Mouse (Mus musculus) neural tube, embryonic 12.5 days (tissue): ENCODE measurements around the gene Mif4gd. TPM values are rescaled to one million over a fixed set of nuclear protein-coding genes. Genes with fewer than 3 reads are reported as not detected.
A peak's percentile ranks its signal among the peaks of the same experiment; 100 is the strongest.

ENCODE experiments used
- ATAC-seq: fragments of 200-750 bp; cut with Nextera tagmentation; 2 replicates; pipeline ENCODE4 v1.8.0; 2017; ENCODE audit warnings: low read depth, mild to moderate bottlenecking, moderate TSS enrichment, moderate library complexity; ENCODE audit not compliant: low FRiP score
- H3K27ac ChIP-seq: fragments of 300-500 bp; sonication (generic); 2 replicates; pipeline ENCODE4 v1.5.1; 2016
- H3K27me3 ChIP-seq: fragments of 300-500 bp; sonication (generic); replicated peaks from 2 replicates; pipeline ENCODE4 v1.6.1; 2016; ENCODE audit warnings: mild to moderate bottlenecking
- H3K36me3 ChIP-seq: fragments of 300-500 bp; sonication (generic); 2 replicates; pipeline ENCODE4 v1.6.1; 2016; ENCODE audit warnings: mild to moderate bottlenecking
- H3K4me1 ChIP-seq: fragments of 300-500 bp; sonication (generic); 2 replicates; pipeline ENCODE4 v1.6.1; 2016
- H3K4me2 ChIP-seq: fragments of 300-500 bp; sonication (generic); replicated peaks from 2 replicates; pipeline ENCODE4 v1.6.1; 2016; ENCODE audit warnings: mild to moderate bottlenecking
- H3K4me3 ChIP-seq: fragments of 300-500 bp; sonication (generic); 2 replicates; pipeline ENCODE4 v1.5.1; 2016
- H3K9ac ChIP-seq: fragments of 300-500 bp; sonication (generic); 2 replicates; pipeline ENCODE4 v1.6.1; 2016; ENCODE audit warnings: mild to moderate bottlenecking
- H3K9me3 ChIP-seq: fragments of 300-500 bp; sonication (generic); 2 replicates; pipeline ENCODE4 v1.6.1; 2016; ENCODE audit warnings: mild to moderate bottlenecking
- WGBS: fragments of 180-500 bp; shearing (Covaris S2); methylation state at CpG from one replicate; pipeline ENCODE4 v1.1.7; 2016; 5-methylcytosine and 5-hydroxymethylcytosine counted together
- polyA plus RNA-seq: library from polyadenylated mRNA; unstranded; fragments of >200 nt; fragmentation: Nextera tagmentation; extraction: Ambion mirVana; gene quantifications from 2 replicates; pipeline ENCODE4 v1.2.1, GENCODE M21; 2016

Mif4gd gene
- polyA plus RNA-seq, 1 experiment from 2014 or later: 11.6 TPM

DNA sequence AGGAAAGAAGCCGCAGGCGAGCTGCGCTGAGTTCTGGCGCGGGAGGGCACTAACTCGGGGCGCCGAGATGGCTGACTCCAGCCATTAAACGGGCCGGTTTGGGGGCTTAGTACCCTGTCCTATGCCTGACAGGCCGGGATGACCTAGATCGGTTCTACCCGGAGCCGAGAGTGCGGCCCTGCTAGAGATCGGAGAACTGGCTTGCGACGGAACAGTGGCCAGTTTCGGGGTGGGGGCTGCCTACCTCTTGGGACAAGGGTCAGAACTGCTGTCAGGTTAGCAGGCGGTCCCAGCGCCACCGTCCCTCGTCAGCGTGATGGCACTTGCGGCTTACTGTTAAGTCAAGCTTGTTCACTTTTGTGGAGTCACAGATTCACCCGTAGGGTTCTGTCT is 8.5 kb downstream of the Mif4gd start:
- H3K9ac ChIP-seq: peak overlapping the region; percentile 95
- peaks cover 25% of the 10 kb centered on the region for H3K4me1 ChIP-seq
- H3K27ac ChIP-seq: peak overlapping the region; percentile 74; the same call in 1 of the 2 replicates
- H3K27me3 ChIP-seq: no peaks in the 10 kb centered on the region
- peaks cover 38% of the 10 kb centered on the region for H3K36me3 ChIP-seq
- H3K9me3 ChIP-seq: no peaks in the 10 kb centered on the region
- WGBS: 0% methylated on average over 26 of the region's 26 CpGs
- peak; percentile 51 for ATAC-seq
- peak overlapping the region; percentile 91 for H3K4me3 ChIP-seq
- H3K4me2 ChIP-seq: peak overlapping the region; percentile 95

DNA sequence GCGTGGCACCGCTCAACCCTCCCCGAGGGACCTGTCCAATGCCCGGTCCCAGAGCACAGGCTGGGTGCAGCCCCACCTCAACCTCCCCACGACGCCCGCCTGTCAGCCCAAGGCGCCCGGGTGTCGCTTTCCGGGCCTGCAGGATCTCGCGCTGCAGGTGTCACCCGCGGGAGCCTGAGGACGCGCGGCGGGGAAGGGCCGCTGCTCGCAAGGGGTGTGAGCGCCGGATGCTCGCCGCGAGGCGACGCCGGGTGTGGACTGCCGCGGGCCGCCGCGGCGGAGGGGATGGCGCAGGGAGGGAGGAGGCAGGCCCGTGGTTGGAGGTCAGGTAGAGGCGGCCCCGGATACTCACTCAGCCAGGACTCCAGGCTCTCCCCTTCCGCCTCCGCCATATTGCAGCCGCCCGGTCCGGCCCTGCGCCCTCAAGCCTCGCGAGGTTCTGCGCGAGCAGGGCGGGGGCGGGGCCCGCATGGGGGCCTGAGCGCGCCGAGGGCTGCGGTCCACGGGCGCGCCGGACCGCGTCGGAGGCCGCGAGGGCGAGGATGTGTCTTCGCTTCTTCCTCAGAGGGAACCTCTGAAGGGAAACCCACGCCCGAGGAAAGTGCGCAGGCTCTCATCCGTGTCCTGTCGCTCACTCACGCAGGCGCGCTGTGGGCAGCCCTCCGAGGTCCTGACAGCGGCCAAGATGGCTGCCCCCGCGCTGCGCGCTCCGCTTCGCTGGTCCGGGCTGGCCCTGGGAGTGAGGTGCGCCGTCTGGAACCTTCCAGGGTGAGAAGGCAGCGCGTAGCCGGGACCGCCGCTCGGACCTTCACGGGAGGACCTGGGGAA is 9.1 kb downstream of the Mif4gd start, which contains the start of the genes Mrps7 and Gga3:
Gene Mrps7 (plus strand): TSS at position 450 of the 828 bp plus-strand sequence.
Gene Gga3 (minus strand): TSS at position 576 of the 828 bp plus-strand sequence.
- Histone ChIP-seq H3K9ac (peak within 1 kb of the TSS; percentile 95), H3K27ac (peak within 1 kb of the TSS; percentile 74), H3K4me3 (peak within 1 kb of the TSS; percentile 91), H3K9me3 (no peaks in the 10 kb centered on the region), H3K36me3 (peaks cover 32% of the 10 kb centered on the region), H3K4me2 (peak within 1 kb of the TSS; percentile 95), H3K27me3 (no peaks in the 10 kb centered on the region), H3K4me1 (peaks cover 25% of the 10 kb centered on the region)
- WGBS: under 1% methylated on average over 92 of the region's 93 CpGs
- ATAC-seq: peak; percentile 96

DNA sequence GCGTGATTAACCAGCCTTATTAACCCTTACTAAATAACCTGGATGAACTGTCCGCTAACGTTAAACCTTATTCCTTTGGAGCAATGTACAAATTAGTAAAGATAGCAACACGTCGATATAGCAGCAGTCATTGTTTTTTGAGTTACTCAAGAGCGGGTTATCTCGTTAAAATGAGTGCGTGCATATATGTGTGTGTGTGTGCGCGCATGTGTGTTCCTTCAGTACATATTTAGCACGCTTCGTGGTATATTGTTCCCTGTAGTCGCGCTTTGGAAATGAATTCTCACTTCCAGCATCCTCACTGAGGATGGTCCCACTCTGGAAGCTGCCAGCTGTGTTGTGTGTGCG is 9.7 kb downstream of the Mif4gd start:
- Histone ChIP-seq H3K4me1 (peaks cover 25% of the 10 kb centered on the region), H3K27ac (peak overlapping the region; percentile 54; the same call in 1 of the 2 replicates), H3K9me3 (no peaks in the 10 kb centered on the region), H3K4me3 (peak overlapping the region; percentile 91), H3K27me3 (no peaks in the 10 kb centered on the region), H3K9ac (peak overlapping the region; percentile 95), H3K36me3 (peaks cover 26% of the 10 kb centered on the region), H3K4me2 (peak overlapping the region; percentile 95)
- WGBS: 6% methylated on average over 15 of the region's 15 CpGs
- ATAC-seq: no peak; the same call in 1 of the 2 replicates

DNA sequence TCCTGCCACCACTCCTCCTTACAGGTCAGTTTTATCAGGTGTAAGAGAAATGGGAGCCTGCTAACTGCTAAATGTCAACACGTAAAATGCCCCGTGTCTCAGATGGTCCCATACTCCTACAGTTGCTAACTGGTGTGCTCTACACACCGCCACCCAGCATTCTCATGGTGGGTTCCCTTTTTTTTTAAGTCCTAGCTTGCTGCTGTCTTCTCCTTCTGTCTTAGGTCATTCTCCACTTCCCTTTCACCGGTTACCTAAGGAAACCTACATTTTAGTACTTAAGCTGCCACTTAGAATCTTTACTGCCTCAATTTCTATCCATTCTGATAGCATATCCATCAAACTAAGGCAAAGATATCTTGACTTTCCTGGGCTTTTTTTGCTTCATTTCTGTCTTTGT is 11.6 kb downstream of the Mif4gd start:
- Histone ChIP-seq H3K9ac (no peak overlapping the region), H3K4me2 (no peak overlapping the region), H3K4me3 (no peak overlapping the region), H3K4me1 (peaks cover 25% of the 10 kb centered on the region), H3K27me3 (no peaks in the 10 kb centered on the region), H3K9me3 (no peaks in the 10 kb centered on the region), H3K36me3 (peaks cover 23% of the 10 kb centered on the region), H3K27ac (no peak overlapping the region)
- WGBS: 94% methylated on average over 4 of the region's 4 CpGs
- ATAC-seq: no peak

DNA sequence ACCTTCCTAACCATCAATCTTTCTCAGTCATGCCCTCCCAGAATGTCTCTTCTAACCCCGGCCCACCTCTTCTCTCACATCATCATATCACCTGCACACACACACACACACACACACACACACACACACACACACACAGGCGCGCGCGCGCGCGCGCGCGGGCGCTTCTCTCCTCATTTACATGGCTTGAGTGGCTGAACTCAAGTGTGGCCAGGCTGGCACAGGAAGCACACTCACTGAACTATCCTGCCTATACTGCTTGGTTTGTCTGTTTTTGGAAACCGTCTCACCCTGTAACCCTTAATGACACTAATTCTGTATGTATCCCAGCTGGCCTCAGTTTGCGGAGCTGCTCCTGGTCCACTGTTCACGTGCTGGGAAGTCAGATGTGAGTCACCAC is 12.0 kb downstream of the Mif4gd start:
- no peaks in the 10 kb centered on the region for H3K9me3 ChIP-seq
- no peak for ATAC-seq
- H3K9ac ChIP-seq: no peak overlapping the region
- no peak overlapping the region for H3K27ac ChIP-seq
- no peak overlapping the region; the same call in 1 of the 2 replicates for H3K4me3 ChIP-seq
- peaks cover 25% of the 10 kb centered on the region for H3K4me1 ChIP-seq
- H3K36me3 ChIP-seq: peaks cover 23% of the 10 kb centered on the region
- H3K27me3 ChIP-seq: no peaks in the 10 kb centered on the region
- H3K4me2 ChIP-seq: no peak overlapping the region
- WGBS: 93% methylated on average over 15 of the region's 15 CpGs

DNA sequence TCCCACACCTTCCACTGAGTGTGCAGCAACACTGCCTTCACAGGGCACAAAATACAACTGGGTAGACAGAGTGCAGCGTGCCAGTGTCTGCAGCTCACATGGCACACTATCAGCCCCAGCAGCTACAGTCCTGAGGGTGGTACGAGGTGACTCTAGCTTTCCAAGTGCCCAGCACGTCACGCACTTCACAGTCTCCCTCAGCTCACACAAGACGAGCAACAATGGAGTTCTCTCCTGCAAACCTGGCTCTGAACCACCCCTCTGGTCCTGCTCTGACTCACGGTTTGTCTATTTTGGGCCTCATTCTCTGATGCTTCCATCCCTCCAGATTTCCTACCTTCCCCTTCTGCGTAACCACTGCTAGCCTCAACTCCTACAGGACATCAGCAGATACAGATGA is 13.0 kb downstream of the Mif4gd start:
- no peak for ATAC-seq
- no peak overlapping the region for H3K9ac ChIP-seq
- H3K4me1 ChIP-seq: peaks cover 18% of the 10 kb centered on the region
- no peaks in the 10 kb centered on the region for H3K9me3 ChIP-seq
- H3K4me3 ChIP-seq: no peak overlapping the region
- peaks cover 29% of the 10 kb centered on the region for H3K36me3 ChIP-seq
- H3K4me2 ChIP-seq: no peak overlapping the region
- WGBS: 96% methylated on average over 7 of the region's 7 CpGs
- no peaks in the 10 kb centered on the region for H3K27me3 ChIP-seq
- H3K27ac ChIP-seq: no peak overlapping the region

DNA sequence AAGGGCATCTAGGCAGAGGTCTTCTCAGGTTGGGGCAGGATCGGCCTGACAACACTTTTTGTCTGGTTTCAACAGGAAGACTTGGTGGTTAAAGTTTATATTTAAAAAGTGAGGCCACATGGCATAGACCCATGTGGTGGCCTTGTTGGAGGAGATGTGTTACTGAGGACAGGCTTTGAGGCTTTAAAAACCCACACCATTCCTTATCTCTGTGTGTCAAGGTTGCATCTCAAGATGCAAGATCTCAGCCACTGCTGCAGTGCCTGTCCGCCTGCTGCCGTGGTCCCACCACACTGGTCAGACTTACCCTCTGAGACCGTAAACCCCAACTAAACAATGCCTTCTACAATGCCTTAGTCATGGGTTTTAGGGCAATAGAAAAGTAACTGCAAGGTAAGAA is 14.5 kb downstream of the Mif4gd start:
- Histone ChIP-seq H3K4me2 (no peak overlapping the region), H3K4me3 (no peak overlapping the region), H3K36me3 (peaks cover 43% of the 10 kb centered on the region), H3K4me1 (peaks cover 13% of the 10 kb centered on the region), H3K27ac (no peak overlapping the region), H3K9me3 (no peaks in the 10 kb centered on the region), H3K9ac (no peak overlapping the region), H3K27me3 (no peaks in the 10 kb centered on the region)
- no peak for ATAC-seq
- 87% methylated on average over 4 of the region's 4 CpGs for WGBS

DNA sequence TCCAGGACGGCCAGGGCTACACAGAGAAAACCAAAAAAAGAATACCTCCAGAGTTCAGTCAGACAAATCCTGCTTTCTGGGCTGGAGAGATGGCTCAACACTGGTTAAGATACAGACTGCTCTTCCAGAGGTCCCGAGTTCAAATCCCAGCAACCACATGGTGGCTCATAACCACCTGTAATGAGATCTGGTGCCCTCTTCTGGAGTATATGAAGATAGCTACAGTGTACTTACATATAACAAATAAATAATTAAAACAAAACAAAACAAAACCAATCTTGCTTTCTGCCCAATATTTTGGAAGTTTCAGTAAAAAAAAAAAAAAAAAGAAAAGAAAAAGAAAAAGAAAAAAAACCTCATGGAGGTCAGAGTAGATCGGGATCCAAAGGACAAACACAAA is 17.6 kb downstream of the Mif4gd start:
- WGBS: 98% methylated on average over 3 of the region's 3 CpGs
- no peaks in the 10 kb centered on the region for H3K9me3 ChIP-seq
- H3K27ac ChIP-seq: no peak overlapping the region
- H3K27me3 ChIP-seq: no peaks in the 10 kb centered on the region
- H3K9ac ChIP-seq: no peak overlapping the region
- H3K4me2 ChIP-seq: no peak overlapping the region
- peaks cover 71% of the 10 kb centered on the region for H3K36me3 ChIP-seq
- no peak overlapping the region for H3K4me3 ChIP-seq
- no peak for ATAC-seq
- H3K4me1 ChIP-seq: no peaks in the 10 kb centered on the region

DNA sequence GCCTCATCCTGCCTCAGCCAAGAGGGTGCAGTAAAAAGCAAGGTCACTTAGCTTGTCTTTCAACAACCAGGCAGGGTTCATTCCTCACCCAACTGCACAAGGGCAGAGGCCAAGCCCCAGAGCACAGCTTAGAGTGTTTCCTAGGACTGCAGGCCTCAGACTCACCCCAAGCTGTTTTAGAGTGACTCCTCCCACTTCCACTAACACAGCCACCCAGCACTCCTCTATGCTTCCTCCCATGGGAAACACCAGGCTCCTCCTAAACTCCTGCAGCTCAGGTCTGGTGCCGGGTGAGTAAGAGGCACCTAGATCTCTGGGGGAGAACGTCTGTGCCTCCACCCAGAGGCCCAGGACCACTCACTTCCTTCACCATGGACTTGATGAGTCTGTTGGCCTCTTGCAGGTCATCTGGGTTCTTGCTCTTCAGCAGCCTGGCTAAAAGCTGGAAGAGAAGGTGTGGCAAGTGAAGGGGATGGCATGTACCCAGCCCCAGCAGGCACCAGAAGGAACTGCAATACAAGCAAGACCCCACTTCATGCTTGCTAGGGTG is 22.2 kb downstream of the Mif4gd start:
- Histone ChIP-seq H3K36me3 (peaks cover 90% of the 10 kb centered on the region), H3K27me3 (no peaks in the 10 kb centered on the region), H3K4me3 (no peak overlapping the region), H3K9ac (no peak overlapping the region), H3K4me1 (no peaks in the 10 kb centered on the region), H3K27ac (no peak overlapping the region), H3K4me2 (no peak overlapping the region), H3K9me3 (no peaks in the 10 kb centered on the region)
- WGBS: 92% methylated on average over 2 of the region's 2 CpGs
- no peak for ATAC-seq

DNA sequence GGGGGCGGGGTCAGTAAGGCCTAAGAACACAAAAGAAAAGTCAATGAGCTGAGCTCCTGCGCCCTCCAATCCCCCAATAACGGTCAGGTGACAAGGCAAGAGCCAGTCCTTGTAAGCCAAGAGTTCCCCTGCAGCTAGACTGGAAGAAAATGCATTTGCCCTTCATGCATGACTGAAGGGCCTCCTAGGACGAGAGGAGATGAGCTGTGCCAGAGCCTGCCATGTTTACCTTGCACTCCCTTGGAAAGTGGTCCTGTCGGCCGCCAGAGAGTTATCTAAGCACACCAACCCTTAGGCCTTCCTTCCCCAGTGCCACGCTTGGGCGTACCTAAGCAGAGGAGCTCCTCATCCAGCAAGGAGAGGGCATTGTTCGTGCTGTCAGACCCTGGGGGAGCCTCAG is 24.8 kb downstream of the Mif4gd start:
- peaks cover 93% of the 10 kb centered on the region for H3K36me3 ChIP-seq

DNA sequence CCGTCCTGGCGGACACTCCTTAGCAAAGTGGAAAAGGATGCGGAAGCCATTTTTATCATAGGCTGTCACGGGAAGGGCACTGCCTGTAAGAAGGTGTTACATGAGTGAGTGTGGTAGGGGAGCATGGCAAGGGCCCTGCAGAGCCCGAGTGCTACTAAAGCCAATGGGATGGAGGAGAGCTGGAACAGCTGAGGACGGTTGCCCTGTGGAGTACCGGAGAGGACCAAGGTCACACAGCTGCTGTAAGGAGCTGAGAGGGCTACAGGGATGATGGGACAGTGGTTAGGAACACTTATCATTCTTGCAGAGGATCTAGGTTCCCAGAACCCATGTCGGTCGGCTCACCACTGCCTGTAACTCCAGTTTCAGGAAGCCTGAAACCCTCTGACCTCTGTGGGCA is 26.4 kb downstream of the Mif4gd start:
- Histone ChIP-seq H3K4me2 (no peak overlapping the region), H3K4me3 (no peak overlapping the region), H3K4me1 (no peaks in the 10 kb centered on the region), H3K36me3 (peaks cover 93% of the 10 kb centered on the region), H3K27ac (no peak overlapping the region), H3K9ac (no peak overlapping the region), H3K27me3 (no peaks in the 10 kb centered on the region), H3K9me3 (no peaks in the 10 kb centered on the region)
- ATAC-seq: no peak
- 93% methylated on average over 9 of the region's 9 CpGs for WGBS

More for the DNA sequence above, 24.8 kb downstream of the Mif4gd start:
- Histone ChIP-seq H3K4me1 (no peaks in the 10 kb centered on the region), H3K4me2 (no peak overlapping the region), H3K9me3 (no peaks in the 10 kb centered on the region), H3K27me3 (no peaks in the 10 kb centered on the region), H3K4me3 (no peak overlapping the region), H3K9ac (no peak overlapping the region), H3K27ac (no peak overlapping the region)
- ATAC-seq: no peak
- 86% methylated on average over 9 of the region's 9 CpGs for WGBS

DNA sequence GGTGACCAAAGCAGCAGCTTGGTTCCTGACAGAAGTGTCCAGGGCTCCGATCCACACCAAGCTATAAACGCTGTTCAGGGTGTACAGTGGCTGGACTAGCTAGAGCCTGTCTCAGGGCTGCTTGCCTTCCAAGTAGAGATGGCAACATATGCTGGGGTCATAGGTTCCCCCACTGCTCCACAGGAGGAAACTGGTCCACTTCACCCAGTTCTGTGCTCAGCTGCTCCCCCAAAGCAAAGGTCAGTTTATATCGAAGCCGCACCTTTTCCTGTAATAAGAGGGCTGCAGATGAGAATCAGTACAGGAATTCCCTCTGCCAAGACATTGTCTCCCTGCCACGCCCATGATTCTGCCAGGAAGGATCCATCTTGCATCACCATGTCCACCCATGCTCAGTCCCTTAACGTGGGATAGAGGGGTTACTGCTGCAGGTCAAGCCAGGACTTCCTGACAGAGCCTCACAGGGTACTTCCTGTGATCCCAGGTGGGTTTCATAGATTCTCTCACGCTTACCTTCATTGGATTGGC is 27.1 kb downstream of the Mif4gd start:
- no peaks in the 10 kb centered on the region for H3K27me3 ChIP-seq
- no peak overlapping the region for H3K4me2 ChIP-seq
- 93% methylated on average over 7 of the region's 7 CpGs for WGBS
- ATAC-seq: no peak
- no peak overlapping the region for H3K27ac ChIP-seq
- H3K4me3 ChIP-seq: no peak overlapping the region
- H3K9me3 ChIP-seq: no peaks in the 10 kb centered on the region
- H3K4me1 ChIP-seq: no peaks in the 10 kb centered on the region
- H3K36me3 ChIP-seq: peaks cover 93% of the 10 kb centered on the region
- no peak overlapping the region for H3K9ac ChIP-seq
